Mouse (Mus musculus): ENCODE measurements around the gene Lrrc20.
"Not testable (repeated sequence)": the region's sequence is repeated elsewhere in the genome, so short reads cannot be mapped to it uniquely, and the experiment has no call there.

Lrrc20 gene

GRCm38 (mm10) chr10:61475594-61476439 is at the start of gene Lrrc20:
Gene Lrrc20, plus strand, starts transcription at chr10:61475801.
- DNase-seq (ENCODE audit: low spot score in 2 of 2): peak; percentile 88 to 91

GRCm38 (mm10) chr10:61426251-61426757 is 49.3 kb upstream of the Lrrc20 start:
- DNase-seq (ENCODE audit: low spot score in 2 of 2): no peak

DNA sequence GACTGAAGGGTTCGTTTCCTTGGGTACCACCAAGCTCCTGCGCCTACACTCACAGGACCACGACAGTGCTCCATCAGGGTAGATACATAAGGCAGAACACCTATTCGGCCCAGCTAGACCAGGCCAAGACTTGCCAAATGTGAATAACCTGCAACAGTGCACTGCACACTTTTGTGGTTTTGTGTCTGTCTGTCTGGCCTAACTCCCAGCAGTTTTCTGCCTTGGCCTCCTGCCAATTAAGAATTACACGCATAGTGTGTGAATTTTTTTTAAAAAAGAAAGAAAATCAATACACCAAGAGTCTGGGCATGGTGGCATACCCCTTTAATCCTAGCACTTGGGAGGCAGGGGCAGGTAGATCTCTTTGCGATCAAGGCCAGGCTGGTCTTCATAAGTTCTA is 47.6 kb upstream of the Lrrc20 start:
- no peak for DNase-seq (ENCODE audit: low spot score in 2 of 2)

- no peak for DNase-seq (ENCODE audit: low spot score in 2 of 2)
Measured at GRCm38 (mm10) chr10:61428416-61428815, 47.2 kb upstream of the Lrrc20 start.

DNA sequence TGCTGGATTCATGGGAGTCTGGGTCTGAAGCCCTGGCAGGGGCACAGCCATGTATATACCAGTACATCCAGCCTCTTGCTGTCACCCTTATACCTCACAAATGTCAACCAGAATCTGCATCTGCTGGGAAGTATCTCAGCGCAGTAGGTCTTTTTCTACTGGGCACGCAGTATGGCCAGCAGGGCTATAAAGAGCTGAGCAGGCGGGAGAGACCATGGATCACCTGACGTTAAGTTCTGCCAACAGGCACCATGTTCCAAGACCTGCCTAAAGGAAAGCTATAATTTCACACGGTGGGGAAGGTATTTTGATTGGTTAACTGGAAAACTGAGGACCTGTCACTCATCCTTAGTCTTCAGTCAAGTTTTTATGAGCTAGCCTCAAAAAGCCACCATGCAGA is 46.6 kb upstream of the Lrrc20 start:
- DNase-seq (ENCODE audit: low spot score in 2 of 2): no peak

- no peak for DNase-seq (ENCODE audit: low spot score in 2 of 2)
Measured at GRCm38 (mm10) chr10:61431375-61431774, 44.2 kb upstream of the Lrrc20 start.

DNA sequence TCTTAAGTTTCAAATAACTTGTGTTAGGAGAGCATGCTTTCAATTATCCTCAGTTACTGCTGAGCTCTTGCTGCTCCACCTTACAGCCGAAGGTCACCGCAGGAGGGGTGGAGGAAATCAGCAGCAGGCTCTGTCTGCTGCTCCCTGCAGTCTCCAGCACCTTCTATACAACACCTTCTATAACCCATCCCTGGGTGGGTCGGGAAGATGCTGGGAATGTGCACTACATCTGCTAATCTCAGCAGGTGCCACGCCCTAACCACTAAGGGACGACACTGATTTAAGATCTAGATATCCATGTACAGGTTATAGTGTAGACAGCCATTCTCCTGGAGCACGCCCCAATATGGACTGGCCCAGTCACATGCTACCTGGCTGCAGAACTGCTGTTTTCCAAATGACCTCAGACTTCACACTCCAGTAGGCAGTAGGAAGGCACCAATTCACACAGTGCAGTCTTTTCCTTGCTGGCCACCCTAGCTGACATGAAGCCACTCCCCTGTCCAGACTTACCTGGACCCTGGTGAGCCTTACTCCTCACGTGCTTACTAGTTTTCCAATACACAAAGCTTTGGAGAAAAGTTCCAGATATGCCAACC is 35.3 kb upstream of the Lrrc20 start:
- DNase-seq (ENCODE audit: low spot score in 2 of 2): no peak

GRCm38 (mm10) chr10:61443456-61443855 is 32.1 kb upstream of the Lrrc20 start:
- DNase-seq (ENCODE audit: low spot score in 2 of 2): no peak

DNA sequence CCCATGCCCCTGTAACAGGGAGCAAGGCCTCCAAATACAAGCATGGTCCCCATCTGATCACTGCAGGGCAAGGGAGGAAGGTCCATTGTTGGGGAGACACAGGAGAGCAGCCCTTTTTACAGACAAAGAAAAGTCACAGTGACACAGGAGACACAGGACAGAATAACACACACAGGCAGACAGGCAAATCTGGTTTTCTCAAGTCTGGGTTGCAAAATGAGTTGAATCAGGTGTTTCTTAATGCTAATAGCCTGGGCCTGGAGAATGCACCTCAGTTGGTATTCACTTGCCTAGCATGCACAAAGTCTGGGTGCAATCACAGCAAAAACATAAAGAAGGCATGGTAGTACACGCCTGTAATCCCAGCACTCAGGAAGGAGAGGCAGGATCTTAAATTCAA is 31.7 kb upstream of the Lrrc20 start:
- DNase-seq (ENCODE audit: low spot score in 2 of 2): no peak

- no peak for DNase-seq (ENCODE audit: low spot score in 2 of 2)
Measured at GRCm38 (mm10) chr10:61445016-61445415, 30.6 kb upstream of the Lrrc20 start.

- no peak for DNase-seq (ENCODE audit: low spot score in 2 of 2)
Measured at GRCm38 (mm10) chr10:61447581-61448353, 27.8 kb upstream of the Lrrc20 start.

DNA sequence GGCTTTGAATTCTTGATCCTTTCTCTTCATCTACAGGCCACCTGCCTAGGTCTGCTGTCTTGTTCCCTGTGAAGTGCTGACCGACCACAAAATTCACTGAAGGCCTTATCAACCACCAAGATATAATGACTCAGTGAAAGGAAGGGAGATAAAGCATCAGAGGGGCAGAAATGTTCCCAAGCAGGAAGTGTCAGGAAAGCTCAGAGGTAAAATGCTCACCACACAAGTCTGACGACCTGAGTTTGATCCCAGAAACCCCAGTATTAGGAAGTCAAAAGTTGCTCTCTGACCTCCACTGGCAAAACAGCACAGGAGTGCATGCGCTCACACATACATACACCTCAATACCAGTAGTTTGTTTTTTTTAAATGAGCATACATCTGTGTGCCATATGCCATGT is 26.8 kb upstream of the Lrrc20 start:
- DNase-seq (ENCODE audit: low spot score in 2 of 2): no peak

DNA sequence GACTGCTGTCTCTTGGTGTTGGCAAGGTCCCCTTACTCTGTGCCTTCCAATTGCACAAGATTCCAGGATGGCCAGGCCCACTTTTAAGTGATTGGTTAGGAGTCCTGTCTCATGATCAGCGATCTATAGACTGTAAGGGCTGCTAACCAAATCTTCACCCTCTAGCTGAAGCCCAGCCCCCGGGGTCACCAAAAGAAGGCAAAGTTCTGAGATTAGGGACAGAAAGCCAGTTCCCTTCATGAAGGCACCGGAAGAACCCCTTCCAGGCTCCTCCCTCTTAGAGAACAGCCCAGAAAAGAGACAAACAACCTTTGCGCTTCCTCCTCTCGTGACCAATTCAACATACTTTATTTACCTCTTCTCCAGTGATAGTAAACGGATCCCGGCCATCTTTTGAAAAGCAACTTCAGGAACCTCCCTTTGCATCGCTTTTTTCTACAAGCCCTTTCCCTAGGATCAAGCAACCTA is 24.1 kb upstream of the Lrrc20 start:
- no peak for DNase-seq (ENCODE audit: low spot score in 2 of 2)

GRCm38 (mm10) chr10:61451931-61452617 is 23.5 kb upstream of the Lrrc20 start:
- peak in 1 of 2 experiments; percentile 49 for DNase-seq (ENCODE audit: low spot score in 2 of 2)

GRCm38 (mm10) chr10:61452645-61453044 is 23.0 kb upstream of the Lrrc20 start, which contains the start of gene Eif4ebp2:
Gene Eif4ebp2, minus strand, starts transcription at chr10:61452661.
- peak; percentile 99 for DNase-seq (ENCODE audit: low spot score in 2 of 2)

- DNase-seq (ENCODE audit: low spot score in 2 of 2): not testable (repeated sequence)
Measured at GRCm38 (mm10) chr10:61453171-61453570, 22.4 kb upstream of the Lrrc20 start.

- no peak for DNase-seq (ENCODE audit: low spot score in 2 of 2)
Measured at GRCm38 (mm10) chr10:61457182-61457581, 18.4 kb upstream of the Lrrc20 start.

DNA sequence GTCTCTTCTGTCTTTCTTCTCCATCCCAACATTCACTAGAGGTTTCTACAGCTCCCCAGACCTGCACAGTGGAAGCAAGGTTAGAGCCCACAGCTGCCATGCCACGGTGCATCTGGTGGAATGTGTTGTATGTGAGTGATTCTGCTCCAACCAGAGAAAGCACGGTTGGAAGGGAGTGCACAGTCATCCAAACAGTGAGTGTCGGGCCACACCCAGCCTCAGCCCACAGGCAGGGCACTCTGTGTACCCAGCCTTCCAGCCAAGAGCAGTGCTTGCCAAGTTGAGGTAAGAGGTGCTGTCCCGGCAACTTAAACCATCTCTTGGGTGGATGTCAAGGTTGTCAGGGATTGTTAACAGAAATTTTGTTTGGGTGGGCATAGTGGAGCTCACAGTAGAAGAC is 10.6 kb upstream of the Lrrc20 start:
- DNase-seq (ENCODE audit: low spot score in 2 of 2): peak in 1 of 2 experiments; percentile 31

- no peak for DNase-seq (ENCODE audit: low spot score in 2 of 2)
Measured at GRCm38 (mm10) chr10:61466242-61466641, 9.4 kb upstream of the Lrrc20 start.

DNA sequence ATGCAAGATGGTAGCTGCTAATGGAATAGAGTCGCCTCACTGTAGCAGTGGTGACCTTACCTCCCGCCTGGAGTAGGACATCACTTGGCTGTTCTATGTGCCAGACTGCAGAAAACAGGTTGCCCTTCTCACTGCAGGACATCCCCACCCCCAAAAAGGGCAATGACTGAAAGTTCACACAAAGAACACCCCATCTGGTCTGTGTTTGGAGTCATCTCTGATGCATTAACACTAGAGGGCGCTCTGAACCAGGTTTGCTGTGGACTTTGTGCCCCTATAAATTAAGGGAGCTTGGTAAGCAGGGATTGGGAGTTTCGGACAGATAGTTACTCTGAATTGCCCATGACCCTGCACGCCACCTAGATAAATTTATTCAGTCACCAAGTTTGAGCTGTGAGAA is 8.7 kb upstream of the Lrrc20 start:
- DNase-seq (ENCODE audit: low spot score in 2 of 2): no peak

- DNase-seq (ENCODE audit: low spot score in 2 of 2): no peak
Measured at GRCm38 (mm10) chr10:61468900-61469299, 6.7 kb upstream of the Lrrc20 start.
